Mouse (Mus musculus) intestine, postnatal 0 days (tissue): ENCODE results near the gene Car5a. TPM values are rescaled to one million over a fixed set of nuclear protein-coding genes. Genes with fewer than 3 reads are reported as not detected.
A peak's percentile ranks its signal among the peaks of the same experiment; 100 is the strongest.

Experiments used
- ATAC-seq: fragments of 200-750 bp; cut with Nextera tagmentation; 2 replicates; pipeline ENCODE4 v1.8.0; 2017; ENCODE audit warnings: mild to moderate bottlenecking, moderate TSS enrichment, moderate library complexity
- H3K27ac ChIP-seq: fragments of 300-500 bp; sonication (generic); 2 replicates; pipeline ENCODE4 v1.5.1; 2014; ENCODE audit warnings: mild to moderate bottlenecking, low read depth, low read length, moderate library complexity
- H3K27me3 ChIP-seq: fragments of 300-500 bp; sonication (generic); replicated peaks from 2 replicates; pipeline ENCODE4 v1.6.1; 2014; ENCODE audit warnings: low read length, mixed read lengths; ENCODE audit not compliant: control insufficient read depth, insufficient read depth
- H3K36me3 ChIP-seq: fragments of 300-500 bp; sonication (generic); 2 replicates; pipeline ENCODE4 v1.6.1; 2014; ENCODE audit warnings: mild to moderate bottlenecking, moderate library complexity; ENCODE audit not compliant: control insufficient read depth, insufficient read depth
- H3K4me1 ChIP-seq: fragments of 300-500 bp; sonication (generic); replicated peaks from 2 replicates; pipeline ENCODE4 v1.6.1; 2014; ENCODE audit warnings: antibody characterized with exemption, low read length, mixed read lengths; ENCODE audit not compliant: control insufficient read depth, insufficient read depth
- H3K4me2 ChIP-seq: fragments of 300-500 bp; sonication (generic); replicated peaks from 2 replicates; pipeline ENCODE4 v1.6.1; 2014; ENCODE audit warnings: low read depth, mild to moderate bottlenecking, moderate library complexity
- H3K4me3 ChIP-seq: fragments of 300-500 bp; sonication (generic); 2 replicates; pipeline ENCODE4 v1.5.1; 2014; ENCODE audit warnings: low read depth, low read length
- H3K9ac ChIP-seq: fragments of 300-500 bp; sonication (generic); 2 replicates; pipeline ENCODE4 v1.6.1; 2014; ENCODE audit warnings: mild to moderate bottlenecking, low read depth, low read length
- H3K9me3 ChIP-seq: fragments of 300-500 bp; sonication (generic); 2 replicates; pipeline ENCODE4 v1.6.1; 2016; ENCODE audit warnings: mixed run types; ENCODE audit not compliant: control insufficient read depth
- CTCF ChIP-seq: sonication (generic); IDR thresholded peaks from 2 replicates; pipeline ENCODE4 v1.5.1; 2016; ENCODE audit warnings: low read depth, mild to moderate bottlenecking, control low read depth, antibody characterized with exemption, moderate library complexity
- WGBS: fragments of 180-500 bp; shearing (Covaris S2); extraction: QIAGEN DNeasy Blood & Tissue Kit; methylation state at CpG from one replicate; pipeline ENCODE4 v1.1.7; 2014; 5-methylcytosine and 5-hydroxymethylcytosine counted together
- polyA plus RNA-seq: library from polyadenylated mRNA; unstranded; fragments of >200 nt; fragmentation: Nextera tagmentation; extraction: Ambion mirVana; gene quantifications from 2 replicates; pipeline ENCODE4 v1.2.1, GENCODE M21; 2015

Gene Car5a
- polyA plus RNA-seq, 1 experiment from 2014 or later: 10.1 TPM

- no peak for ATAC-seq
- no peak overlapping the region for H3K9ac ChIP-seq
- no peaks in the 10 kb centered on the region for H3K36me3 ChIP-seq
- TF ChIP-seq CTCF: no peak
- H3K27ac ChIP-seq: no peak overlapping the region
- no peaks in the 10 kb centered on the region for H3K27me3 ChIP-seq
- no peak overlapping the region for H3K4me2 ChIP-seq
- 40% methylated on average over 4 of the region's 4 CpGs for WGBS
- no peaks in the 10 kb centered on the region for H3K9me3 ChIP-seq
- no peak overlapping the region for H3K4me3 ChIP-seq
- peaks cover 19% of the 10 kb centered on the region for H3K4me1 ChIP-seq
Measured at GRCm38 (mm10) chr8:121968542-121968941, 23.8 kb upstream of the Car5a start.

- peaks cover 19% of the 10 kb centered on the region for H3K4me1 ChIP-seq
- no peak for TF ChIP-seq CTCF
- WGBS: 33% methylated on average over 4 of the region's 4 CpGs
- no peak for ATAC-seq
- no peak overlapping the region for H3K9ac ChIP-seq
- no peaks in the 10 kb centered on the region for H3K36me3 ChIP-seq
- no peaks in the 10 kb centered on the region for H3K9me3 ChIP-seq
- no peaks in the 10 kb centered on the region for H3K27me3 ChIP-seq
- H3K27ac ChIP-seq: no peak overlapping the region
- no peak overlapping the region for H3K4me3 ChIP-seq
- no peak overlapping the region for H3K4me2 ChIP-seq
Measured at GRCm38 (mm10) chr8:121967977-121968376, 23.3 kb upstream of the Car5a start.

- 0 out of 2 replicates have a peak overlapping the region, but pooled peaks have one; percentile 31 for H3K9ac ChIP-seq
- H3K27me3 ChIP-seq: no peaks in the 10 kb centered on the region
- H3K4me1 ChIP-seq: peaks cover 19% of the 10 kb centered on the region
- 0 out of 2 replicates have a peak overlapping the region, but pooled peaks have one; percentile 17 for H3K4me2 ChIP-seq
- no peaks in the 10 kb centered on the region for H3K9me3 ChIP-seq
- 53% methylated on average over 7 of the region's 7 CpGs for WGBS
- peak; percentile 68 for ATAC-seq
- H3K36me3 ChIP-seq: no peaks in the 10 kb centered on the region
- TF ChIP-seq CTCF: no peak
- 0 out of 2 replicates have a peak overlapping the region, but pooled peaks have one; percentile 28 for H3K27ac ChIP-seq
- H3K4me3 ChIP-seq: no peak overlapping the region
Measured at GRCm38 (mm10) chr8:121966714-121967448, 22.2 kb upstream of the Car5a start.

- Histone ChIP-seq H3K36me3 (no peaks in the 10 kb centered on the region), H3K9ac (no peak overlapping the region), H3K27ac (no peak overlapping the region), H3K27me3 (no peaks in the 10 kb centered on the region), H3K4me2 (no peak overlapping the region), H3K9me3 (no peaks in the 10 kb centered on the region), H3K4me3 (no peak overlapping the region), H3K4me1 (peaks cover 19% of the 10 kb centered on the region)
- 56% methylated on average over 5 of the region's 5 CpGs for WGBS
- TF ChIP-seq CTCF: no peak
- ATAC-seq: no peak
Measured at GRCm38 (mm10) chr8:121966110-121966509, 21.4 kb upstream of the Car5a start.

- Histone ChIP-seq H3K27ac (no peak overlapping the region), H3K9me3 (no peaks in the 10 kb centered on the region), H3K4me2 (no peak overlapping the region), H3K36me3 (no peaks in the 10 kb centered on the region), H3K4me1 (peaks cover 19% of the 10 kb centered on the region), H3K27me3 (no peaks in the 10 kb centered on the region), H3K4me3 (no peak overlapping the region), H3K9ac (no peak overlapping the region)
- WGBS: 88% methylated on average over 8 of the region's 8 CpGs
- no peak for ATAC-seq
- TF ChIP-seq CTCF: peak; percentile 46
Measured at GRCm38 (mm10) chr8:121964716-121965512, 20.2 kb upstream of the Car5a start.

GRCm38 (mm10) chr8:121962892-121963291 is 18.2 kb upstream of the Car5a start:
- Histone ChIP-seq H3K36me3 (no peaks in the 10 kb centered on the region), H3K27ac (no peak overlapping the region), H3K4me1 (peaks cover 13% of the 10 kb centered on the region), H3K4me3 (no peak overlapping the region), H3K4me2 (no peak overlapping the region), H3K9ac (no peak overlapping the region), H3K27me3 (no peaks in the 10 kb centered on the region), H3K9me3 (no peaks in the 10 kb centered on the region)
- TF ChIP-seq CTCF: no peak
- no peak for ATAC-seq
- WGBS: 71% methylated on average over 3 of the region's 3 CpGs
